Mouse (Mus musculus): Measurements from ENCODE around the gene Amt. TPM values are rescaled to one million over a fixed set of nuclear protein-coding genes. Genes with fewer than 3 reads are reported as not detected.
"Not testable (repeated sequence)": the region's sequence is repeated elsewhere in the genome, so short reads cannot be mapped to it uniquely, and the experiment has no call there.

The Amt gene
- total RNA-seq, 2 experiments from 2014 or later, result 29.5 to 34.0 TPM

GRCm38 (mm10) chr9:108278697-108279450 is 17.8 kb upstream of the Amt start:
- intact Hi-C loops (cut with DNase I), result no loop called here
- DNase-seq (ENCODE audit: low spot score in 2 of 2), result no peak

DNA sequence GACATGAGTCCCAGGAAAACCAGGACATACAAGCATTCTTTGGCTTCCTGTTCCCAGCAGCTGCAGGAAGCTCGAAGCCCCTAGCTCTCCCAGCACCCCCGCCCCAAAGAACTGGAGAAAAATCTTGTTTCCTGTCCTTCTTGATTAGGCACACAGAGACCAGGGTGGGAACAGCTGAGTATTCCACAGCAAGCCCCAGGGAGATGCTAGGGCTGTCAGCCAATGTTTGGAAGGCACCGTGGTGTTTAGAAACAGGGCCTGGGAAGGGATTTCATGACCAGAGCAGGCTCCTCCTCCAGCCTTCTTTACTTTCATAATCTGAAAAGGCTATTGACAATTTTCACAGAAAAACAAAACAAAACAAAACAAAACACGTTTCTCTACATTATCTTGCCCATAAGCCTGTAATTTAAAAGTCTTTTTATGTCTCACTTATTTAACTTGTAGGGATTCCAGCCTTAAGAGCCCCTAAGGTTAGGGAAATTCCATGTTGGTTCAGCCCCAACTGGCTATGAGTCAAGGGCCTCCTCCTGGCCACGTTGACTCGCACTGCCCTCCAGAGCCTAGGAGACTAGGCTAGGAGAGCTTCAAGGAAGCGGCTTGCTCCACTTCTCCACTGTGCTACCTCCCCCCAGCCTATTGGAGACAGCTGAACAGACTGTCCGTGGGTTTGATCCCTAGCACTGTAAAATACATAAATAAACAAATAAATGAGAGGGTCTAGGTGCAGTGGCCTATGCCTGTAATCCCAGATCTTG is 16.4 kb upstream of the Amt start:
- no peak for DNase-seq (ENCODE audit: low spot score in 2 of 2)
- intact Hi-C loops (cut with DNase I), result loop anchor here (5.0 kb wide), 1 partner anchor 78 kb away; no protein-coding TSS in a partner anchor

GRCm38 (mm10) chr9:108284410-108284809 is 12.2 kb upstream of the Amt start:
- peak in 1 of 2 experiments; percentile 45 for DNase-seq (ENCODE audit: low spot score in 2 of 2)
- intact Hi-C loops (cut with DNase I), result loop anchor here (5.0 kb wide), 1 partner anchor 82 kb away; no protein-coding TSS in a partner anchor

GRCm38 (mm10) chr9:108287526-108288238 is 9.0 kb upstream of the Amt start:
- not testable (repeated sequence) for DNase-seq (ENCODE audit: low spot score in 2 of 2)
- intact Hi-C loops (cut with DNase I), result loop anchor here (5.0 kb wide), 1 partner anchor 195 kb away; the partner anchor contains the start of gene Apeh

DNA sequence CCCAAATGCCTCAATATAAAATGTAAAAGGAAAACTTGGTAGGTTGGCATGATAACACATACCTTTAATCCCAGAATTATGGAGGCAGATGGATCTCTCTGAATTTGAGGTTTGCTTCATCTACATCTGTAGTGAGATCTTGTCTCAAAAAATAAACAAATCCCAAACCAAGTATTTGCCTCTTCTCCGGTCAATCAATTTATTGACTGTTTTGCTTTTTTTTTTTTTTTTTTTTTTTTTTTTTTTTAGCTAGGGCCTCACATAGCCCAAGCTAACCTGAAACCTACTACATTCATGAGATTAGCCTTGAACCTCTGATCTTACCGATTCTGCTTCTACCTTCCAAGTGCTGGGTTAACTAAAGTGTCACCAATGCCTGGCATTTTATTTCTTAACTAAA is 7.3 kb upstream of the Amt start:
- intact Hi-C loops (cut with DNase I), result loop anchor here (5.0 kb wide), 1 partner anchor 197 kb away; the partner anchor contains the start of gene Apeh
- no peak for DNase-seq (ENCODE audit: low spot score in 2 of 2)

DNA sequence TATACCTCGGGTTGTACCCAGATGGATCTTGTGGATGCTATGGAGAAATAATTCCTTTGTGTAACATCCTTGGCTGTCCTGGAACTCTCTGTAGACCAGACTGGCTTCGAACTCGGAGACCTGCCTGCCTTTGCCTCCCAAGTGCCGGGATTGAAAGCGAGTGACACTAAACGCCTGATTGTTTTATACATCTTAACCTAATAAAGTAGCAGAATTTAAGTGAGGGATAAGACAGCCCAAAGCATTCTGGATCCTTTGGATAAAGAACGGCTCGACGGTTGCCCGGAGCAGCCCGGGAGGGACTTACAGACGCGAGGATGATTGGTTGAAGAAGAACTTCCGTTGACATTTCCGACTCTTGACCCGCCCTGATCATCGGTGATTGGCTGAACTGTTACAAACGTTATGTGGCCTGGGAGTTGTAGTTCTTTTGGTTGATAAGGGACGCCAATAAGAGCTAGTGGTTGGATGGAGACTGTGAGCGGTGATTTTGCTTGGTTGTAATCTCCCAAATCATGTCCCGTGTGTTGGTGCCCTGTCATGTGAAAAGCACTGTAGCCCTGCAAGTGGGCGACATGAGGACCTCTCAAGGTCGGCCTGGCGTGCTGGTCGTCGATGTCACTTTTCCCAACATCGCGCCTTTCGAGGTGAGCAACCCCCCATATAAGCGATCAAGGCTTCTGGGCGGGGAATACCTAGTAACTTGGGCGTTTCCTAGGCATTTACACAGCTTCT is 6.5 kb upstream of the Amt start, which contains the start of gene Nicn1:
Gene Nicn1 (plus strand): TSS at position 414 of the 735 bp plus-strand sequence.
- intact Hi-C loops (cut with DNase I), result no loop called here
- peak; percentile 89 to 92 for DNase-seq (ENCODE audit: low spot score in 2 of 2)

- intact Hi-C loops (cut with DNase I), result no loop called here
Measured at GRCm38 (mm10) chr9:108290773-108291172, 5.9 kb upstream of the Amt start.

DNA sequence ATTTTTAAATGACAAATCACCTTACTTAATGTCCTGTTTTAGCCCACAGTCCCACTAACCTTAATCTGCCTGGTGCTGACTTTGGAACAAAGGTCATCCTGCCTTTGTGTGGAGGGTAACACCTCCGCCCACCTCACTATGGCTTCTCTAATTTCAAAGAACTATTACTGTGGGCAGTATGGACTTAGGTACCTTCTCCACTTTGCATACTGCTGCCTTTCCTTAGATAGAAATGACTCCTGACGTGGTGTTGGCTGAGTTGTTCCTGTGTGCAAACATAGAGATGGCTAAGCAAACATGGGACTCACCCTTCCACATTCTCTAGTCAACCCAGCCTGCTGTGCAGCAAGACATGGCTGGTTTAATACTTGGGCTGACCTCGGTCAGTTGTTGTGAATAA is 5.2 kb downstream of the Amt start:
- DNase-seq (ENCODE audit: low spot score in 2 of 2), result no peak
- intact Hi-C loops (cut with DNase I), result no loop called here

More at GRCm38 (mm10) chr9:108290773-108291172, 5.9 kb upstream of the Amt start:
- no peak for DNase-seq (ENCODE audit: low spot score in 2 of 2)

- no peak for DNase-seq (ENCODE audit: low spot score in 2 of 2)
- intact Hi-C loops (cut with DNase I), result loop anchor here (5.0 kb wide), 1 partner anchor 213 kb away; the partner anchor contains the start of gene Qrich1
Measured at GRCm38 (mm10) chr9:108304716-108305115, 8.1 kb downstream of the Amt start.

GRCm38 (mm10) chr9:108305170-108305569 is 8.5 kb downstream of the Amt start:
- no peak for DNase-seq (ENCODE audit: low spot score in 2 of 2)
- intact Hi-C loops (cut with DNase I), result loop anchor here (5.0 kb wide), 1 partner anchor 212 kb away; the partner anchor contains the start of gene Qrich1

- intact Hi-C loops (cut with DNase I), result loop anchor here (1.0 to 5.0 kb wide), 2 partner anchors 41 to 211 kb away; partner anchors contain the start of genes Qrich1 and Usp4
Measured at GRCm38 (mm10) chr9:108305629-108306520, 9.2 kb downstream of the Amt start, which contains the start of the genes Rhoa and Tcta. Gene Rhoa, plus strand, starts transcription at chr9:108306129. Gene Tcta, minus strand, starts transcription at chr9:108306160.

GRCm38 (mm10) chr9:108306571-108306980 is 9.9 kb downstream of the Amt start:
- no peak for DNase-seq (ENCODE audit: low spot score in 2 of 2)
- intact Hi-C loops (cut with DNase I), result loop anchor here (1.0 to 5.0 kb wide), 2 partner anchors 41 to 211 kb away; partner anchors contain the start of genes Qrich1 and Usp4

More at GRCm38 (mm10) chr9:108305629-108306520, 9.2 kb downstream of the Amt start, which contains the start of the genes Rhoa and Tcta:
- DNase-seq (ENCODE audit: low spot score in 2 of 2), result peak; percentile 99

GRCm38 (mm10) chr9:108307021-108307807 is 10.6 kb downstream of the Amt start:
- intact Hi-C loops (cut with DNase I), result loop anchor here (5.0 kb wide), 1 partner anchor 210 kb away; the partner anchor contains the start of gene Qrich1
- no peak for DNase-seq (ENCODE audit: low spot score in 2 of 2)

GRCm38 (mm10) chr9:108308141-108308540 is 11.5 kb downstream of the Amt start:
- intact Hi-C loops (cut with DNase I), result loop anchor here (5.0 kb wide), 1 partner anchor 209 kb away; the partner anchor contains the start of gene Qrich1
- no peak for DNase-seq (ENCODE audit: low spot score in 2 of 2)

DNA sequence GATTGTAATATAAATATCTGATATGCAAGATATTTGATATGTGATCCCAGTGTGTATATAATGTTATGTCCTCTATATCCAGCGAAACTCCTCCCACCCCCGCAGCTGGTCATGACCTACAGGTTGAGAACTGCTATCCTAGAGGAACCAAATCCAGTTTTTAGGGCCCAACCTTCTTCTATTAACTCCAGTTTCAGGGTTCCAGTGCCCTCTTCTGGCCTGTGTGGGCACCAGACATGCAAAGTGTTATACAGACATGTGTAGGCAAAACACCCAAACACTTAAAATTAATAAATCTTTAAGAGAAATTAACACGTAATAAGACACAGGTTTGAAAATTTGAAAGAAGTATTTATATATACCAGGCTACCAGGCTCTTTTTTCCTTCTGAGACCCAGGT is 20.9 kb downstream of the Amt start:
- no peak for DNase-seq (ENCODE audit: low spot score in 2 of 2)
- intact Hi-C loops (cut with DNase I), result no loop called here

GRCm38 (mm10) chr9:108318462-108318861 is 21.8 kb downstream of the Amt start:
- no peak for DNase-seq (ENCODE audit: low spot score in 2 of 2)
- intact Hi-C loops (cut with DNase I), result no loop called here

- intact Hi-C loops (cut with DNase I); DNase-seq (ENCODE audit: low spot score in 2 of 2): not testable (repeated sequence)
Measured at GRCm38 (mm10) chr9:108322054-108322453, 25.4 kb downstream of the Amt start.
